ENCODE assay signal across 31 mouse cellular contexts in genomic region chr12:87474756-87475155, GRCm38 (mm10). TPM values are rescaled to one million over a fixed set of nuclear protein-coding genes. Genes with fewer than 3 reads are reported as not detected.
"Had no signal": no experiment of that assay in that cellular context is flagged by ENCODE, and none has a peak within 500 bp of the region (broad histone marks: within the 10 kb centered on the region; RNA-seq: fewer than 3 reads in every experiment).

No protein-coding gene starts in this region.

- H3K4me2 ChIP-seq: heart, embryonic 12.5 days; hindbrain, embryonic 12.5 days; hindbrain, embryonic 14.5 days; intestine, embryonic 15.5 days; kidney, embryonic 15.5 days; limb, embryonic 13.5 days; limb, embryonic 15.5 days; liver, embryonic 12.5 days had no signal

- H3K36me3 ChIP-seq: hindbrain, embryonic 10.5 days; hindbrain, embryonic 12.5 days; intestine, embryonic 15.5 days; limb, embryonic 15.5 days had no signal

- DNase-seq: gastrocnemius, postnatal 14 days; gastrocnemius, postnatal 36 days; heart, adult 18-20 months; heart, postnatal 10 days; heart, postnatal 4 days; kidney, adult 18-20 months; kidney, adult 8-10 months; kidney, postnatal 10 days; kidney, postnatal 25 days; kidney, postnatal 4 days; layer of hippocampus, adult 9-11 months; layer of hippocampus, postnatal 36 days; left cerebral cortex, postnatal 4 days had no signal

- H3K27me3 ChIP-seq: heart, embryonic 12.5 days; hindbrain, embryonic 12.5 days; intestine, embryonic 15.5 days; kidney, embryonic 15.5 days; limb, embryonic 13.5 days; limb, embryonic 15.5 days; liver, embryonic 12.5 days had no signal

- H3K27ac ChIP-seq: heart, embryonic 10.5 days; hindbrain, embryonic 10.5 days; hindbrain, embryonic 12.5 days; hindbrain, embryonic 14.5 days; intestine, embryonic 15.5 days; kidney, embryonic 15.5 days; layer of hippocampus, adult 2 months; limb, embryonic 13.5 days; limb, embryonic 15.5 days; liver, embryonic 12.5 days had no signal

- H3K4me3 ChIP-seq: heart, embryonic 10.5 days; heart, embryonic 12.5 days; hindbrain, embryonic 10.5 days; hindbrain, embryonic 12.5 days; intestine, embryonic 15.5 days; kidney, embryonic 15.5 days; layer of hippocampus, adult 2 months; limb, embryonic 13.5 days; limb, embryonic 15.5 days; liver, embryonic 12.5 days had no signal

- H3K9ac ChIP-seq: heart, embryonic 12.5 days; hindbrain, embryonic 12.5 days; hindbrain, embryonic 14.5 days; intestine, embryonic 15.5 days; kidney, embryonic 15.5 days; limb, embryonic 13.5 days; limb, embryonic 15.5 days; liver, embryonic 12.5 days had no signal

- ATAC-seq: hindbrain, embryonic 16.5 days; inflammation-experienced regulatory T-cells, adult 6 months; intestine, embryonic 15.5 days; intestine, postnatal 0 days; liver, embryonic 12.5 days had no signal

- H3K9me3 ChIP-seq: heart, embryonic 10.5 days; heart, embryonic 12.5 days; hindbrain, embryonic 10.5 days; hindbrain, embryonic 12.5 days; intestine, embryonic 15.5 days; kidney, embryonic 15.5 days; limb, embryonic 13.5 days; limb, embryonic 15.5 days; liver, embryonic 12.5 days had no signal

RNA-seq across cellular contexts. Expression of gene Gm5788, which starts 19.8 kb away (rescaled TPM):
- polyA plus RNA-seq: heart, embryonic 10.5 days; heart, embryonic 12.5 days; heart, embryonic 14.5 days; heart, embryonic 16.5 days; hindbrain, embryonic 10.5 days; hindbrain, embryonic 12.5 days; hindbrain, embryonic 14.5 days; hindbrain, embryonic 16.5 days; inflammation-experienced regulatory T-cells, adult 6 months; intestine, embryonic 15.5 days; intestine, postnatal 0 days; kidney, embryonic 15.5 days; limb, embryonic 11.5 days; limb, embryonic 13.5 days; limb, embryonic 15.5 days; liver, adult 2 months; liver, embryonic 12.5 days had no signal

RNA-seq across cellular contexts. Expression of gene Gm8300, which starts 39.4 kb away (rescaled TPM):
- polyA plus RNA-seq: heart, embryonic 10.5 days; heart, embryonic 12.5 days; heart, embryonic 14.5 days; heart, embryonic 16.5 days; hindbrain, embryonic 10.5 days; hindbrain, embryonic 12.5 days; hindbrain, embryonic 14.5 days; hindbrain, embryonic 16.5 days; inflammation-experienced regulatory T-cells, adult 6 months; intestine, embryonic 15.5 days; intestine, postnatal 0 days; kidney, embryonic 15.5 days; limb, embryonic 11.5 days; limb, embryonic 13.5 days; limb, embryonic 15.5 days; liver, adult 2 months; liver, embryonic 12.5 days had no signal
